Mouse (Mus musculus) lung, adult 2 months (tissue): Measurements from ENCODE around the gene Klhdc7b. TPM values are rescaled to one million over a fixed set of nuclear protein-coding genes. Genes with fewer than 3 reads are reported as not detected.
A peak's percentile ranks its signal among the peaks of the same experiment; 100 is the strongest.

Source experiments
- DNase-seq: peaks from one replicate; pipeline ENCODE4 v3.0.0; 2022
- H3K4me1 ChIP-seq: fragments of 200-500 bp; 2 replicates; pipeline ENCODE4 v1.6.1; 2011; ENCODE audit warnings: low read length; ENCODE audit not compliant: control insufficient read depth, insufficient read depth
- H3K4me3 ChIP-seq: fragments of 200-500 bp; replicated peaks from 2 replicates; pipeline ENCODE3; 2011; ENCODE audit warnings: low read depth, mild to moderate bottlenecking, control low read depth, low read length; ENCODE audit errors: extremely low read depth
- CTCF ChIP-seq: fragments of 200-500 bp; IDR thresholded peaks from 2 replicates; pipeline ENCODE4 v1.5.1; 2011; ENCODE audit warnings: mild to moderate bottlenecking, low read length, control low read depth; ENCODE audit not compliant: insufficient read depth
- POLR2A ChIP-seq: fragments of 200-500 bp; IDR thresholded peaks from 2 replicates; pipeline ENCODE4 v1.6.1; 2011; ENCODE audit warnings: low read depth, mild to moderate bottlenecking, control low read depth, low read length, borderline replicate concordance; ENCODE audit errors: extremely low read depth
- WGBS: fragments of 180-500 bp; shearing (Covaris S2); methylation state at CpG from one replicate; pipeline ENCODE4 v1.1.7; 2018; 5-methylcytosine and 5-hydroxymethylcytosine counted together
- polyA plus RNA-seq: library from polyadenylated mRNA; depleted of rRNA; stranded (reverse); fragments of >200 nt; gene quantifications from 2 replicates; pipeline ENCODE4 v1.2.3, GENCODE M21; 2012

Klhdc7b gene
- polyA plus RNA-seq, 1 experiment, result 0.07 TPM

- TF ChIP-seq CTCF, result no peak
- no peak for TF ChIP-seq POLR2A
- 58% methylated on average over 7 of the region's 7 CpGs for WGBS
- peaks cover 5% of the 10 kb centered on the region for H3K4me1 ChIP-seq
- no peak for DNase-seq
- H3K4me3 ChIP-seq, result no peak overlapping the region
Measured at GRCm38 (mm10) chr15:89354455-89354854, 30.3 kb upstream of the Klhdc7b start.

GRCm38 (mm10) chr15:89355241-89356187, 29.2 kb upstream of the Klhdc7b start, which contains the start of the genes Lmf2 and Ncaph2:
Gene Lmf2, minus strand, starts transcription at chr15:89355659.
Gene Ncaph2, plus strand, starts transcription at chr15:89355719.
- Histone ChIP-seq H3K4me3 (peak within 1 kb of the TSS; percentile 74), H3K4me1 (peaks cover 5% of the 10 kb centered on the region)
- TF ChIP-seq CTCF (no peak), POLR2A (peak; percentile 61; the same call in 1 of the 2 replicates)
- WGBS, result under 1% methylated on average over 64 of the region's 64 CpGs
- DNase-seq, result peak; percentile 98

GRCm38 (mm10) chr15:89356372-89356771, 28.3 kb upstream of the Klhdc7b start:
- no peak for TF ChIP-seq POLR2A
- no peak for TF ChIP-seq CTCF
- Histone ChIP-seq H3K4me3 (peak overlapping the region; percentile 74), H3K4me1 (peaks cover 5% of the 10 kb centered on the region; the same call in 1 of the 2 replicates)
- peak; percentile 23 for DNase-seq
- WGBS, result under 1% methylated on average over 15 of the region's 15 CpGs

DNA sequence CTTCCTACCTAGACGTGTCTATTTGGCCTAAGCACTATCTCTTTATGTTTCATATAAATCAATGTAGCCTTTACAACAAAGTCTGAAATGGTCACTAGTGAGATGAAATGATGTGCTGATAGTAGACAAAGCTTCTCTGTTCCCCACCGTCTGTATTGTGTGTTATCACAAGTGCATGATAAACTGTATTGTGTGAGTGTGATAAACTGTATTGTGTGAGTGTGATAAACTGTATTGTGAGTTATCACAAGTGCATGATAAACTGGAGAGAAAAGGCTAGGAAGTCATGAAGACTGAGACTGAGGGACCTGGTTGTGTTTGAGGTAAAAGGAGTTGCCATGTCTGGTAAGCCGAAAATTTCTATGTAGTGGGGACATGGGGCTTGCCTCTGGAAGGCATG, 25.9 kb upstream of the Klhdc7b start:
- 69% methylated on average over 3 of the region's 3 CpGs for WGBS
- TF ChIP-seq CTCF (no peak), POLR2A (no peak)
- no peak for DNase-seq
- H3K4me3 ChIP-seq, result no peak overlapping the region
- H3K4me1 ChIP-seq, result peaks cover 5% of the 10 kb centered on the region; the same call in 1 of the 2 replicates

GRCm38 (mm10) chr15:89363051-89363450, 21.7 kb upstream of the Klhdc7b start:
- H3K4me1 ChIP-seq, result peaks cover 2% of the 10 kb centered on the region; the same call in 1 of the 2 replicates
- no peak for TF ChIP-seq CTCF
- no peak for TF ChIP-seq POLR2A
- 65% methylated on average over 7 of the region's 7 CpGs for WGBS
- DNase-seq, result peak; percentile 38
- H3K4me3 ChIP-seq, result no peak overlapping the region

- H3K4me1 ChIP-seq, result peaks cover 2% of the 10 kb centered on the region; the same call in 1 of the 2 replicates
- TF ChIP-seq POLR2A (no peak), CTCF (no peak)
- 96% methylated on average over 4 of the region's 4 CpGs for WGBS
- H3K4me3 ChIP-seq, result no peak overlapping the region
- no peak for DNase-seq
Measured at GRCm38 (mm10) chr15:89365141-89365551, 19.6 kb upstream of the Klhdc7b start.

- H3K4me3 ChIP-seq, result no peak overlapping the region
- TF ChIP-seq POLR2A (no peak), CTCF (no peak)
- WGBS, result 83% methylated on average over 13 of the region's 13 CpGs
- H3K4me1 ChIP-seq, result peaks cover 7% of the 10 kb centered on the region
- DNase-seq, result no peak
Measured at GRCm38 (mm10) chr15:89372068-89372467, 12.6 kb upstream of the Klhdc7b start.

DNA sequence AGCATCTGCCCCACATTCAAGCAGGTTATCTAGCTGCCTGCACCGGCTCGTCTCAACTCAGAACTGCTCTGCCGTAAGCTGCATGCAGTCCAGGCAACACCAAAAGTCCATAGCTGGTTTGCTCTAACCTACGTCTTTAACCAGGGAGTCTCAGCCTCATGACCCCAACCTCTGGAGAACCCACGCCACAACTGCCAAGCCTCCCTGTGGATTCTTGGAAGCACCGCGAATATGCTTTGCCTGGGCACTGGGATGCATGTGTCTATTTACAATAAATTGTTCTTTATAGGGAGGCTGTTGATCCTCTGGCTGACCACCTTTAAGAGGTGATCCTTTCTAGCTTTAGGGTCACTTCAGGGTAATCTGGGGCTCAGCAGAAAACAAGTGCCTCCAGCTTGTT, 12.2 kb upstream of the Klhdc7b start:
- no peak for DNase-seq
- peaks cover 7% of the 10 kb centered on the region for H3K4me1 ChIP-seq
- no peak for TF ChIP-seq CTCF
- TF ChIP-seq POLR2A, result no peak
- no peak overlapping the region for H3K4me3 ChIP-seq
- 85% methylated on average over 7 of the region's 7 CpGs for WGBS

GRCm38 (mm10) chr15:89373027-89373761, 11.5 kb upstream of the Klhdc7b start:
- 2% methylated on average over 35 of the region's 35 CpGs for WGBS
- H3K4me1 ChIP-seq, result peaks cover 7% of the 10 kb centered on the region
- H3K4me3 ChIP-seq, result peak overlapping the region; percentile 85
- DNase-seq, result peak; percentile 83
- TF ChIP-seq POLR2A (no peak; the same call in 1 of the 2 replicates), CTCF (peak; percentile 72)
